Mouse (Mus musculus) gastrocnemius, postnatal 36 days (tissue): ENCODE measurements around the gene Mlph. TPM values are rescaled to one million over a fixed set of nuclear protein-coding genes. Genes with fewer than 3 reads are reported as not detected.

ENCODE experiments used
- DNase-seq, 2 experiments: peaks; one replicate each; pipeline ENCODE4 v3.0.0; 2022
- intact Hi-C: fragments of 180-260 bp; cut with DNase I; formaldehyde crosslinking; loops from one replicate; pipeline ENCODE4 v1.15.1; 2025
- total RNA-seq, 2 experiments: library from RNA; stranded (reverse); gene quantifications; 2 replicates each; pipeline ENCODE4 v1.2.3; 2021

The Mlph gene
- total RNA-seq, 2 experiments from 2014 or later = 0.20 to 0.22 TPM

DNA sequence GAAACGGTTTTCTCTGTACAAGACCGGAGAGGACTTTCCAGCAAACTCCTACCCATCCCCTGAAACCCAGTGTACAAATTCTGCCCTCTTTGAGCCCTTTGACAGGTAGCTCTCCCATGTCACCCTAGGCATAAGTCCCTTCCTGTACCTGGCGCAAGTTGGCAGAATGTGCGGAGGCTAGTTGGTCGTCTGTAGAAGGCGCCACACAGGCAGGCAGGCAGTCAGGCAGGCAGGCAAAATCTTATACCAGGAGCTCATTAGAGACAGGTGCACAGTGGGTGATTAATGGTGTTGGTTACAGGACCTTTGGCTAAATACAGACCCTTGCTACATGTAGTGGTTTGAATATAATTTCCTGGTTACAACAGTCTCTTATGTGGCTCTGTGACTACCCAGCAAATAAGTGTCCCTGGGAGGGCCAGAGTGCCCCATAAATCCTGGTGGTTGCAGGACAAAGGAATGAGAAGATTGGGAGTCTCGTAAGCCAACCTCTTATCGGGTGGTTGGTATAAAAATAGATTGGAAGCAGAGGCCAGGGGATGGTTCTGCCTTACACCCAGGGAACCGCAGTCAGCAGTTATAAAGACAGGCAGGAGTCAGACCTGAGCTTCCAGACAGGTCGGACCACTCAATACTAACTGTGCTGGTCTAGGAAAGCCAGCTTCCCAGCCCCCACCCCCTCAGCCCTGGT is 85.2 kb downstream of the Mlph start:
- intact Hi-C loops = loop anchor here (5.0 kb wide), 1 partner anchor 37 kb away; no protein-coding TSS in a partner anchor
- peak in 1 of 2 experiments; percentile 15 for DNase-seq

Other genes with a start within 250 kb of the Mlph start
- 10 to 100 TPM; 63.2 to 73.4 TPM for gene Col6a3, start 71.1 kb upstream of the Mlph start, total RNA-seq
- gene Prlh, start 38.0 kb downstream of the Mlph start, total RNA-seq = not detected
- gene Rab17, start 54.6 kb downstream of the Mlph start, total RNA-seq = not detected
- 100 to 1,000 TPM; 159 to 165 TPM for gene Lrrfip1, start 83.7 kb downstream of the Mlph start, total RNA-seq
- not detected for gene Rbm44, start 230.0 kb downstream of the Mlph start, total RNA-seq